Mouse (Mus musculus) heart, adult 2 months (tissue): Measurements from ENCODE around the gene Dnmbp.

Experiments
- CTCF ChIP-seq: fragments of 200-600 bp; IDR thresholded peaks from 2 replicates; pipeline ENCODE4 v1.8.1; 2022; ENCODE audit warnings: antibody characterized with exemption, mild to moderate bottlenecking, moderate library complexity
- EP300 ChIP-seq: fragments of 200-500 bp; IDR thresholded peaks from 2 replicates; pipeline ENCODE4 v1.6.1; 2011; ENCODE audit warnings: low read depth, low read length, control low read depth; ENCODE audit not compliant: insufficient read depth
- POLR2A ChIP-seq: fragments of 200-500 bp; IDR thresholded peaks from 2 replicates; pipeline ENCODE4 v1.6.1; 2011; ENCODE audit warnings: mild to moderate bottlenecking, low read depth, low read length, control low read depth; ENCODE audit not compliant: insufficient read depth

- TF ChIP-seq POLR2A (no peak), CTCF (no peak), EP300 (no peak)
Measured at GRCm38 (mm10) chr19:43980711-43981110, 40.7 kb upstream of the Dnmbp start.
